Mouse (Mus musculus): Measurements from ENCODE around the gene Ndufa13. TPM values are rescaled to one million over a fixed set of nuclear protein-coding genes. Genes with fewer than 3 reads are reported as not detected.
A peak's percentile ranks its signal among the peaks of the same experiment; 100 is the strongest.

The Ndufa13 gene
- polyA plus RNA-seq, 1 experiment from 2014 or later = 168 TPM

DNA sequence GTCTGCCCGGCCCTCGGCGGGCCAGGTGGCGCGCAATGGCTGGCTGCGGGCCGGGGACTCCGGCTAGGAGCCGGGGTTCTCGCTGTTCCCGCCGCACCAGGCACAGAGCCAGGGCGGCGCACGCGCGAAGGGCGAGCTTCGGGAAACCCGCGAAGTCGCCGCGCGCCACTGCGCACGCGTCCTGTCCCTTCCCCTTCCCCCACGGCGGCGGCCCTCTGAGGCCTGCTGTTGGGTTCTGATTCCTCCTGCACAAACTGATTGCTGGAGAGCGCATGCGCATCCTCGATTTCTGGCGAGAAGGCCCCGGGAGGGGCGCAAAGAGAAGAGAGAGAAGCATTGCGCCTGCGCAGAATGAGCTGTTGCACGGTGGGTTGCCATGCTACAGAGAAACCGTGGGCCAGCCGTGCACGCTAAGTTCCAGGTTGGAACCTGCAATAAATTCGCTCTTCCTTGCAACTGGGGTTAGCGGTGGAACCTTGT lies 745 bp upstream of the Ndufa13 start:
- WGBS = under 1% methylated on average over 45 of the region's 45 CpGs
- Histone ChIP-seq H3K36me3 (ENCODE audit: control insufficient read depth, insufficient read depth, low read length) (no peaks in the 10 kb centered on the region; the same call in 1 of the 2 replicates), H3K27me3 (ENCODE audit: control insufficient read depth, insufficient read depth, low read length) (no peaks in the 10 kb centered on the region), H3K4me1 (ENCODE audit: control insufficient read depth, insufficient read depth, low read length) (peaks cover 18% of the 10 kb centered on the region), H3K4me2 (ENCODE audit: low read depth, severe bottlenecking) (peak overlapping the region; percentile 96), H3K9me3 (ENCODE audit: control insufficient read depth, low read length) (no peaks in the 10 kb centered on the region), H3K4me3 (ENCODE audit: low read depth, low read length) (peak overlapping the region; percentile 73), H3K9ac (ENCODE audit: low read length) (peak overlapping the region; percentile 89), H3K27ac (replicated peaks; ENCODE audit: low read depth, low read length) (peak overlapping the region; percentile 84; the same call in 1 of the 2 replicates)
- ATAC-seq (ENCODE audit: insufficient number of reproducible peaks, low FRiP score, low TSS enrichment, low read depth) (peak; percentile 79), DNase-seq (ENCODE audit: low spot score) (peak; percentile 99)

DNA sequence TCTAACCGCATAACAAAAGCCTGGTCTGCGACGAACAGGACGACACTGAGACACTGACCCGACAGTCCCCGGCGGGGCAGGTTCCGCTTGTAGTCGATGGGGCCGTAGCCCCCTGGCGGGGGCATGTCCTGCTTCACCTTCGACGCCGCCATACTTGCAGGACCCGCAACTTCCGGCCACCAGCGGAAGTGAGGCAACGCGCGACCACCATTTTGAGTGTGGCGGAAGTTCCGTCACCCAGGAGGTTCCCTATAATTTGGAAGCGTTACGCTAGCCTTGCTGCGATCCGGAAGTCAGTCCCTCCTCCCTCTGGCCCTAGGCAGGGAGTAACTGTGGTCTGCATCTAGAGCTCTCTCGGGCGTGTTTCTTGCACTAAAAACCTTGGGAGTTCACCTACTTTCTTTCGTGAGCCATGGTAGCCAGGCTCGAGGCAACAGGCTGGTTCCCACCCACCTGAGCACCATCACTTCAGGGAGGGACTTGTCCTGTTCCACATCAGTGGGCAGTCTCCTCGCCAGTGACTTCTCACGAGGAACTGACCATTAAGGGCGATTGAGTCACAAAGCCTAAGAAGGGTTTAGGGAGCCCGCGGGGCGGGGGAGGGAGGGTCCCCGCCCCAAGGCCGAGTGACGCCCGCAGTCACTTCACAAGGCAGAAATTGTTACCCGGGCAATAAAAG lies 735 bp downstream of the Ndufa13 start:
- DNase-seq (ENCODE audit: low spot score) = peak; percentile 100
- 1% methylated on average over 41 of the region's 41 CpGs for WGBS
- Histone ChIP-seq H3K4me2 (ENCODE audit: low read depth, severe bottlenecking) (peak overlapping the region; percentile 96), H3K27me3 (ENCODE audit: control insufficient read depth, insufficient read depth, low read length) (no peaks in the 10 kb centered on the region), H3K36me3 (ENCODE audit: control insufficient read depth, insufficient read depth, low read length) (peaks cover 2% of the 10 kb centered on the region; the same call in 1 of the 2 replicates), H3K9me3 (ENCODE audit: control insufficient read depth, low read length) (no peaks in the 10 kb centered on the region), H3K9ac (ENCODE audit: low read length) (peak overlapping the region; percentile 89), H3K27ac (replicated peaks; ENCODE audit: low read depth, low read length) (peak overlapping the region; percentile 75), H3K4me3 (ENCODE audit: low read depth, low read length) (peak overlapping the region; percentile 73), H3K4me1 (ENCODE audit: control insufficient read depth, insufficient read depth, low read length) (peaks cover 18% of the 10 kb centered on the region)
- ATAC-seq (ENCODE audit: insufficient number of reproducible peaks, low FRiP score, low TSS enrichment, low read depth) = peak; percentile 73

GRCm38 (mm10) chr8:69900895-69901451 lies 1.4 kb downstream of the Ndufa13 start:
- H3K4me2 ChIP-seq (ENCODE audit: low read depth, severe bottlenecking) = peak overlapping the region; percentile 96
- peaks cover 5% of the 10 kb centered on the region for H3K36me3 ChIP-seq (ENCODE audit: control insufficient read depth, insufficient read depth, low read length)
- H3K4me1 ChIP-seq (ENCODE audit: control insufficient read depth, insufficient read depth, low read length) = peaks cover 18% of the 10 kb centered on the region
- ATAC-seq (ENCODE audit: insufficient number of reproducible peaks, low FRiP score, low TSS enrichment, low read depth) = peak; percentile 4; the same call in 1 of the 2 replicates
- whole genome bisulfite sequencing = 17% methylated on average over 12 of the region's 12 CpGs
- peak overlapping the region; percentile 73 for H3K4me3 ChIP-seq (ENCODE audit: low read depth, low read length)
- peak overlapping the region; percentile 84 for H3K9ac ChIP-seq (ENCODE audit: low read length)
- peak overlapping the region; percentile 75; the same call in 1 of the 2 replicates for H3K27ac ChIP-seq (replicated peaks; ENCODE audit: low read depth, low read length)
- no peaks in the 10 kb centered on the region for H3K9me3 ChIP-seq (ENCODE audit: control insufficient read depth, low read length)
- H3K27me3 ChIP-seq (ENCODE audit: control insufficient read depth, insufficient read depth, low read length) = no peaks in the 10 kb centered on the region
- DNase-seq (ENCODE audit: low spot score) = no peak

DNA sequence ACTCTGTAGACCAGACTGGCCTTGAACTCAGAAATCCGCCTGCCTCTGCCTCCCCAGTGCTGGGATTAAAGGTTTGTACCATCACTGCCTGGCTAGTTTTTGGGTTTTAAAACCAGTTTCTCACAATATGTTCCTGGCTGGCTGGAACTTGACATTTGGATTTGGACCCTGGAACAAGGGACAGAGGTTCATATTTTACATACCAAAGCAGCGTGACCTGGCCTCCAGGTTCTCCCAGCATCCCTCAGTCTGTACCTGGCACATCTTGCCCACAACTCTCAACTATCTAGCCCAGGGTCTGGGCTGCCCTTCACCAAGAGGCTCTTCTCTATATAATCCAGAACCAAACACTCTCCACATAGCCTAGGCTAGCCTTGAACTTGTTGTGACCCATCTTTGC lies 2.5 kb downstream of the Ndufa13 start:
- Histone ChIP-seq H3K4me1 (ENCODE audit: control insufficient read depth, insufficient read depth, low read length) (peaks cover 18% of the 10 kb centered on the region), H3K4me3 (ENCODE audit: low read depth, low read length) (no peak overlapping the region), H3K4me2 (ENCODE audit: low read depth, severe bottlenecking) (no peak overlapping the region), H3K9me3 (ENCODE audit: control insufficient read depth, low read length) (no peaks in the 10 kb centered on the region), H3K36me3 (ENCODE audit: control insufficient read depth, insufficient read depth, low read length) (peaks cover 6% of the 10 kb centered on the region), H3K27me3 (ENCODE audit: control insufficient read depth, insufficient read depth, low read length) (no peaks in the 10 kb centered on the region), H3K27ac (replicated peaks; ENCODE audit: low read depth, low read length) (no peak overlapping the region), H3K9ac (ENCODE audit: low read length) (no peak overlapping the region)
- WGBS = 97% methylated on average over 2 of the region's 2 CpGs
- no peak for DNase-seq (ENCODE audit: low spot score)
- ATAC-seq (ENCODE audit: insufficient number of reproducible peaks, low FRiP score, low TSS enrichment, low read depth) = no peak

DNA sequence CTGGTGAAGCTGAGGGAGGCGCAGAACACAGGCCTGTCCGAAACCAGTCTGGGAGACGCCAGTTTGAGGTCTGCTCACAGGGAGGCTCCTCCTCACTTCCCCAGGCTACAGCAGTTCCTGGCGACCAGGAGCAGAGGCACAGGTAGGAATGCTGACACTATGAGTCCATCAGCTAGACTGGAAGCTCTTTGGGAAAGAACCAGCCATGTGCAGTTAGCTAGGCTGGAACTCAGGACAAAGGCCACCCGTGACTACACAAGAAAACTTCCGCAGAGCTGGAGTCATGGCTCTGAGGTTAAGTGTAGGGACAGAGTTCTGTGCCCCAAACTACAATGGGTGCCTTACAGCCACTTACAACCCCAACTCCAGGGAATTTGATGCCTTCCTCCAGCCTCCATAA lies 4.5 kb downstream of the Ndufa13 start:
- Histone ChIP-seq H3K4me1 (ENCODE audit: control insufficient read depth, insufficient read depth, low read length) (peaks cover 15% of the 10 kb centered on the region; the same call in 1 of the 2 replicates), H3K27ac (replicated peaks; ENCODE audit: low read depth, low read length) (no peak overlapping the region), H3K4me2 (ENCODE audit: low read depth, severe bottlenecking) (no peak overlapping the region), H3K9ac (ENCODE audit: low read length) (no peak overlapping the region), H3K27me3 (ENCODE audit: control insufficient read depth, insufficient read depth, low read length) (no peaks in the 10 kb centered on the region), H3K9me3 (ENCODE audit: control insufficient read depth, low read length) (no peaks in the 10 kb centered on the region), H3K36me3 (ENCODE audit: control insufficient read depth, insufficient read depth, low read length) (peaks cover 6% of the 10 kb centered on the region), H3K4me3 (ENCODE audit: low read depth, low read length) (no peak overlapping the region)
- DNase-seq (ENCODE audit: low spot score) (no peak), ATAC-seq (ENCODE audit: insufficient number of reproducible peaks, low FRiP score, low TSS enrichment, low read depth) (no peak)
- 84% methylated on average over 6 of the region's 6 CpGs for WGBS

DNA sequence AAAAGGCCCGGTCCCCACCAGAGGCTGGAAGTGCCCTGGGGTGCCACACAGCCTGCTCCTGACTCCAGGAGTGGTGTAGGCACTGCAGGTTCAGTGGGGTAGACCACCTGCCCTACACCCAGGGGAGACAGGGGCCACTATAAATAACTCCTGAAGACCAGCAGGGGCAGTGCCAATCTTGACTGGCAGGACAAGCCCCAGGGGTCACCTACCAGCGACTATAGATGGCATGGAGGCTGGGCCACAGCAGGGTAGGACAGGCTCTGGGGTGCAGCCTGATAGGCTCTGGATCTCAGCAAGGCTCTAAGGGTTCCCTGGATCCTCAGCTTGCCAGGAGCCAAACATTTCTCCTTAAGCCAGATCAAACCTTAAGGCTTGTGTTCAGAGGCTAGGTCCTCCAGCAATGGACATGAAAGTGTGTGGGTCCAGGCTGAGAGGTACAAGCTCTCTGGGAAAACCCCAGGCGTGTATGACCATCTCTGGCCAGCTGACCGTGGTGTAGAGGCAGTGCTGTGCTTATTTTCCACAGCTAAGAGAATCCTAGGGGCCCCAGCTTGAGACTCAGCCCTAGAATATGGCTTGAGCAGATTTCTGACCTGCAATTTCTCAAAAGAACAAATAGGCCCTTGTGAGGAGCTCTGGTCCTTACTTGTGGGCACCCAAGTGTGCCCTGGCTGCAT lies 6.4 kb downstream of the Ndufa13 start:
- H3K9me3 ChIP-seq (ENCODE audit: control insufficient read depth, low read length) = no peaks in the 10 kb centered on the region
- H3K36me3 ChIP-seq (ENCODE audit: control insufficient read depth, insufficient read depth, low read length) = peaks cover 6% of the 10 kb centered on the region
- no peak overlapping the region for H3K4me2 ChIP-seq (ENCODE audit: low read depth, severe bottlenecking)
- H3K27ac ChIP-seq (replicated peaks; ENCODE audit: low read depth, low read length) = no peak overlapping the region
- ATAC-seq (ENCODE audit: insufficient number of reproducible peaks, low FRiP score, low TSS enrichment, low read depth) (no peak), DNase-seq (ENCODE audit: low spot score) (no peak)
- H3K4me1 ChIP-seq (ENCODE audit: control insufficient read depth, insufficient read depth, low read length) = peaks cover 8% of the 10 kb centered on the region; the same call in 1 of the 2 replicates
- H3K4me3 ChIP-seq (ENCODE audit: low read depth, low read length) = no peak overlapping the region
- WGBS = 79% methylated on average over 4 of the region's 4 CpGs
- no peak overlapping the region for H3K9ac ChIP-seq (ENCODE audit: low read length)
- H3K27me3 ChIP-seq (ENCODE audit: control insufficient read depth, insufficient read depth, low read length) = no peaks in the 10 kb centered on the region; the same call in 1 of the 2 replicates

GRCm38 (mm10) chr8:69894836-69895332 lies 7.5 kb downstream of the Ndufa13 start:
- Histone ChIP-seq H3K27ac (replicated peaks; ENCODE audit: low read depth, low read length) (no peak overlapping the region), H3K36me3 (ENCODE audit: control insufficient read depth, insufficient read depth, low read length) (peaks cover 6% of the 10 kb centered on the region), H3K4me2 (ENCODE audit: low read depth, severe bottlenecking) (no peak overlapping the region), H3K4me1 (ENCODE audit: control insufficient read depth, insufficient read depth, low read length) (0 out of 2 replicates have a peak, but pooled peaks cover under 1% of the 10 kb centered on the region), H3K9ac (ENCODE audit: low read length) (no peak overlapping the region), H3K4me3 (ENCODE audit: low read depth, low read length) (no peak overlapping the region), H3K9me3 (ENCODE audit: control insufficient read depth, low read length) (no peaks in the 10 kb centered on the region), H3K27me3 (ENCODE audit: control insufficient read depth, insufficient read depth, low read length) (peaks cover 10% of the 10 kb centered on the region)
- DNase-seq (ENCODE audit: low spot score) = no peak
- no peak for ATAC-seq (ENCODE audit: insufficient number of reproducible peaks, low FRiP score, low TSS enrichment, low read depth)
- 65% methylated on average over 6 of the region's 6 CpGs for WGBS

- Histone ChIP-seq H3K9ac (ENCODE audit: low read length) (no peak overlapping the region), H3K36me3 (ENCODE audit: control insufficient read depth, insufficient read depth, low read length) (peaks cover 6% of the 10 kb centered on the region), H3K4me2 (ENCODE audit: low read depth, severe bottlenecking) (no peak overlapping the region), H3K4me3 (ENCODE audit: low read depth, low read length) (no peak overlapping the region), H3K4me1 (ENCODE audit: control insufficient read depth, insufficient read depth, low read length) (no peaks in the 10 kb centered on the region), H3K9me3 (ENCODE audit: control insufficient read depth, low read length) (no peaks in the 10 kb centered on the region), H3K27me3 (ENCODE audit: control insufficient read depth, insufficient read depth, low read length) (peaks cover 20% of the 10 kb centered on the region), H3K27ac (replicated peaks; ENCODE audit: low read depth, low read length) (no peak overlapping the region)
- peak; percentile 72 for DNase-seq (ENCODE audit: low spot score)
- WGBS = 46% methylated on average over 17 of the region's 17 CpGs
- no peak for ATAC-seq (ENCODE audit: insufficient number of reproducible peaks, low FRiP score, low TSS enrichment, low read depth)
Measured at GRCm38 (mm10) chr8:69893863-69894262, 8.5 kb downstream of the Ndufa13 start.
